Mouse (Mus musculus) spleen, adult 18-20 months (tissue): ENCODE results near the gene Ikzf5.

ENCODE experiments used
- DNase-seq, 2 experiments: peaks; one replicate each; pipeline ENCODE4 v3.0.0; 2022; ENCODE audit warnings: mixed read lengths in 2 of 2

Gene Ikzf5

GRCm38 (mm10) chr7:131345856-131346541, 64.3 kb downstream of the Ikzf5 start:
- no peak for DNase-seq
